Mouse (Mus musculus) CH12.LX (cell line): ENCODE measurements around the gene Zfp541.

Experiments used
- CTCF ChIP-seq, 2 experiments: IDR thresholded peaks in 1 of 2; conservative IDR thresholded peaks in 1 of 2; 2 replicates each; pipeline ENCODE4 v1.5.1; 2011 to 2012; ENCODE audit warnings: low read depth in 2 of 2, low read length in 2 of 2, improper control_type of control experiment in 1 of 2, inconsistent platforms in 1 of 2, mild to moderate bottlenecking in 1 of 2, moderate library complexity in 1 of 2
- EP300 ChIP-seq: IDR thresholded peaks from 2 replicates; pipeline ENCODE4 v1.6.1; 2011; ENCODE audit warnings: low read length, improper control_type of control experiment
- GABPA ChIP-seq: IDR thresholded peaks from 2 replicates; pipeline ENCODE4 v1.6.1; 2012; ENCODE audit warnings: low read depth, low read length, improper control_type of control experiment, inconsistent platforms; ENCODE audit not compliant: insufficient replicate concordance
- HCFC1 ChIP-seq: IDR thresholded peaks from 2 replicates; pipeline ENCODE4 v1.6.1; 2012; ENCODE audit warnings: low read depth, mild to moderate bottlenecking, inconsistent platforms, low read length, improper control_type of control experiment
- KAT2A ChIP-seq: IDR thresholded peaks from 2 replicates; pipeline ENCODE4 v1.6.1; 2012; ENCODE audit warnings: low read length, improper control_type of control experiment, inconsistent platforms; ENCODE audit not compliant: insufficient replicate concordance
- MAFK ChIP-seq: IDR thresholded peaks from 2 replicates; pipeline ENCODE4 v1.6.1; 2011; ENCODE audit warnings: low read length, improper control_type of control experiment; ENCODE audit not compliant: insufficient replicate concordance
- MAX ChIP-seq: IDR thresholded peaks from 2 replicates; pipeline ENCODE4 v1.6.1; 2011; ENCODE audit warnings: low read length, improper control_type of control experiment
- MXI1 ChIP-seq: IDR thresholded peaks from 2 replicates; pipeline ENCODE4 v1.6.1; 2011; ENCODE audit warnings: mild to moderate bottlenecking, low read depth, low read length, improper control_type of control experiment
- MYC ChIP-seq: IDR thresholded peaks from 2 replicates; pipeline ENCODE4 v1.6.1; 2011; ENCODE audit warnings: low read depth, mild to moderate bottlenecking, improper control_type of control experiment, low read length
- POLR2A ChIP-seq: IDR thresholded peaks from 2 replicates; pipeline ENCODE4 v1.6.1; 2011; ENCODE audit warnings: low read depth, mild to moderate bottlenecking, improper control_type of control experiment, low read length
- SIN3A ChIP-seq: IDR thresholded peaks from 2 replicates; pipeline ENCODE4 v1.6.1; 2012; ENCODE audit warnings: low read length, improper control_type of control experiment, inconsistent platforms
- TCF12 ChIP-seq: IDR thresholded peaks from 2 replicates; pipeline ENCODE4 v1.6.1; 2014; ENCODE audit warnings: low read depth, mild to moderate bottlenecking, inconsistent platforms, low read length, improper control_type of control experiment
- ZMIZ1 ChIP-seq: IDR thresholded peaks from 2 replicates; pipeline ENCODE4 v1.6.1; 2012; ENCODE audit warnings: low read depth, mild to moderate bottlenecking, inconsistent platforms, low read length, improper control_type of control experiment

DNA sequence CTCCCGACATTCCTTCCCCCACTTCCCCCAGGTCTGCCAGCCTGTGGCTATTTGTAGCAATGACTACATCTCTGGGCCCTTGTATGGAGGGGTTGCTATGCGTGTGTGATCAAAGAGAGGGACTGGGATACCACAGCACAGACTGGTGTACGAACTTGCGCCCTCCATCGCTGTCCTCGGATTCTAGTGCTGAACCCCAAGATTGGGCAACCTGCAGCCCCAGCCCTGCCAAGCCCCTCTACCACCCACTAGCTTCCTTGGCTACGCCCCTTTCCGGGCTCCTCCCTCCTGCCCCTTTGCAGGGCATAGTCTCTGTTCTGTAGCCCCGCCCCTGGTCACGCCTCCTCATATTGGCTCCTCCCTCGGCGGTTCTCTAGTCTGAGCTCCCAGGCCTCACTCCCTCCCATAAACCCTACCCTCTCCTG is 67.8 kb downstream of the Zfp541 start, which contains the start of gene Slc8a2:
- TF ChIP-seq KAT2A (no peak), POLR2A (no peak), MXI1 (no peak), SIN3A (no peak), HCFC1 (no peak), MYC (no peak), EP300 (no peak), MAX (no peak), GABPA (no peak), MAFK (no peak), CTCF (conservative IDR thresholded peaks at IDR 0.05 in 1 of 2, IDR thresholded peaks at IDR 0.05 in 1 of 2; ENCODE audit: low read depth in 2 of 2, low read length in 2 of 2) (no peak), TCF12 (no peak), ZMIZ1 (no peak)
